Mouse (Mus musculus) urinary bladder, postnatal 25 days (tissue): ENCODE data around the gene Gucy1a1.
"Not testable (repeated sequence)": the region's sequence is repeated elsewhere in the genome, so short reads cannot be mapped to it uniquely, and the experiment has no call there.

Source experiments
- DNase-seq: peaks from one replicate; pipeline ENCODE4 v3.0.0; 2022; ENCODE audit warnings: low spot score

Gene Gucy1a1

DNA sequence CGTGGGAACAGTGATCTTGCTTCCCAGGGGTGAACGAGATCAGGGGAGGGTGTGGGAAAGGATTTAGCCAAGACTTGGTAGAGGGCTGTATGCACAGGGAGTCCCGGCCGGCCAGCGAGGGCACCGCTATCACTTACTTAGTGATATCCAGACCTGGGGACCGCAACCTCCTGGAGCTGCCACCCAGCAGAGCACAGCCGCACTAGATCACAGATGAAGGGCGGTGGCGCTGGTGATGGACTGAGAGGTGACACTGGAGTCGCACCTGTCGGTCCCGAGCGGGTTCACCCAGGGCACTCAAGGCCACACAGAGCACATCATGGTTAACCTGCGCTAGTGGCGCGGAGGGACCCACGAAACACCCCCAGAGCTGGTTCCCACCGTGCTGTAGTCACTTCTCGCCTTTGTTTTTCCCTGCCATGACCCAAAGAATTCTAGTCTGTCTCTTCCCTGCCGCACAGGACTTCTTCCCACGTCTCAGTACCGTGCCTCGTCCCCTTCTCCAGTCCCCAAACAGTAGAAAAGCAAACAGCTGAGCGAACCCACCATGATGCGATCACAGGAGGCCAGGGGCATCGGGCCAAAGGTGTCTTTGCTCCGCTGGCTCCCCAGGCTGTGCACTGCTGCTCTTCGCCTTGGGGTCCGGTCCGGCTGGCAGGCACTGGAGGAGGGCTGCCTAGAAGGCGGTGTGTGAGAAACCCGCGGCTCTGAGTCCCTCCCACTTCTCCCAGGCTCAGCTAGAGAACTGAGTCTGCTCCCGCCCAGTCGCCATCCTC lies at the start of gene Gucy1a1:
TSS of gene Gucy1a1 (minus strand) at position 664 of the 776 bp plus-strand sequence.
- peak; percentile 12 for DNase-seq

DNA sequence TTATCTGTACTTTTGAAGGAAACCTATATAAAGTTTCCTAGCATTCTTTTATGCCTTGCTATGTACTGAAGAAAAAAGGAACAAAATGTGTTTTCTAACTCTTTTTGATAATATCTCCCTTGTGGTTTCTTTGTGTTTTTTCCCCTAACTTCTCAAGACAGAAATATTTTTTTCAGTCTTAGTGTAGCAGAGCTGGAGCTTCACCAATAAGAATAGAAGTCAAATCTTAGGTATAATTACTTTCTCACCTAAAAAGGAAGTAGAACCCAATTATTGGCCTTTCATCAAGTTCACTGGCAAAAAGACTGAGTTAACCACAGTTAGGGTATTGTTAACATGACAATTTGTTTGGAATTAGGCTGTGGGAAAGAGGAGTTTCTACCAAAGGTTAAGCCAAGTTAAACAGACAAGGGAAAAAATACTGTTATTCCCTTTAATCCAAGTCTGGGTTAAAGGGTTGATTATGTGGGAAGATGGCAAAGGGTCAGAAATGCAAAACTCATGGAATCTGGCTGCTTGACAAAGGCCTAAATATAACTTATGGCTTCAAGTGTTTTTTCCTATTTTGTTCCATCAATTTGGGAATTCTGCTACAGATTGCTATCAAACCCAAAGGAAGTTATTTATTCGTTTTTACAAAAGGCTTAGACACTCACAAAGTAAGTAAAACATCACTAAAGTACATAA lies 46.1 kb upstream of the Gucy1a1 start:
- DNase-seq: no peak

DNA sequence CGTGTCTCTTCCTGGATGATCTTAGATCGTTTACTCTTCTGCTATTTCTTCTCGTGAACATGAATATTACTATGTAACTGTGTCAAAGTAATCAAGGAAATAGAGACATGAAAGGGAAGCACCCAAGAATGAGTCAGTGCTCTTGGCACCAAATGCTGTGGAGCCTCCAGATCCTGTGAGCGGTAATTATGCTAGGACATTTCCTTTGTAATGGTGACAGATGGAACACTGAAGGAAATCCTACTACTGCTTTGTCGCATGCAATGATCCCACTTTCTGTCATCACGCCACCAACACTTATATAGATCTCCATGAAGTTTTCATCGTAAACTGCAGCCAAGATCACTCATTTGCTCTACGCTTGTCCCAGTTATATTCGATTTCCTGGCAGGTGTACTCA lies 40.0 kb upstream of the Gucy1a1 start:
- no peak for DNase-seq

DNA sequence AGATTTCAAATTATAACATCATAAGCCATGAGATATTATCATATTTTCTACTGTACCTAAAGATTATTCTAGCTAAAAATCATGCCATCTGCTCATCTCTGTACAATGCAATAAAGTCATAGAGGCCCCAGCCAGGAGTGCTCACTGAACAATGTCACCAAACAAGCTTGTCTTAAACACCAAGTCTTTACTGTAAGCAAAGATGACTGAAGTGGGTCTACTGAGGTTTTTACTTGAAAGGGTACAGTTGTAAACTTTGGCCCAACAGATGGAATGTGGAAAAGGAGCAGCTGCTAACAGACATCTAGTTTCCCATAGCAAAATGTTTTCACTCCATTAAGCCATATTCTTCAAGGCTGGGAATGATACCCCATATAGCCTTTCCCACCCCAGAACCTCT lies 35.9 kb upstream of the Gucy1a1 start:
- no peak for DNase-seq

DNA sequence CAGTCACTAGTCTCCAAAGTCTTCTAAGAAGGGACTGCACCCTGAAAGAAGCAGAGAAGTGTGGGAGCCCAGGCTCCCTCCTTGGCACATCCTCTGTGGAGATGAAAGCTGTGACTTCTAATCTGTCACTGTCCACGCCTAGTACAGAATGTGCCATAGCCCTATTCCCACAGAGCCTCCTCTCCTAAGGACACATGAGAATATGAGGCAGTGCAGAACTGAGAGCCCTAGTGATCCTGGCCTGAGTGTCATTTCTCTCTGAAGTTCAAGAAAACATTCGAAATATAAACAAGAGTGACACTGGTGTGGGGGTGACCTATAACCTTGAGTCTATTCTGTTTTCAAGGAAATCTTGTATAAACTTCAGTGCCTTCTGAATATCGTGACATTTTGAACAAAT lies 34.7 kb upstream of the Gucy1a1 start:
- DNase-seq: no peak

DNA sequence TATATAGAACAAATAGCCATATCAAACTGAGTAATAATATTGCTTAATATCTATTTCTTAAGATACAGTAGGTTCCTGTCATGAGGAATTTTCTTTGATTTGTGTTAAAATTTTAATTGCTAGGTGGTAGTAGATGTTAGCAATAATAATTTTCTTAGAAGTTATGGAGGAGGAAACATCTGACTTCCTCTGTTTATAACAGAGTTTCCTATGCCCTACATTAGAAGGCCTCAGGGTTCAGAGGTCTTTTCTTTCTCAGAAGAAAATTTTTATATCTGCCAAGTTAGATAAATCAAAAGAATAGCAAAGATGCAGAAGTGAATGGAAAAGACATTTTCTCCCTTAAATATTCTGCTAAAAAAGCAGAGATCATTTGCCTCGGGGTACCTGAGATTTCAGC lies 29.9 kb upstream of the Gucy1a1 start:
- no peak for DNase-seq

DNA sequence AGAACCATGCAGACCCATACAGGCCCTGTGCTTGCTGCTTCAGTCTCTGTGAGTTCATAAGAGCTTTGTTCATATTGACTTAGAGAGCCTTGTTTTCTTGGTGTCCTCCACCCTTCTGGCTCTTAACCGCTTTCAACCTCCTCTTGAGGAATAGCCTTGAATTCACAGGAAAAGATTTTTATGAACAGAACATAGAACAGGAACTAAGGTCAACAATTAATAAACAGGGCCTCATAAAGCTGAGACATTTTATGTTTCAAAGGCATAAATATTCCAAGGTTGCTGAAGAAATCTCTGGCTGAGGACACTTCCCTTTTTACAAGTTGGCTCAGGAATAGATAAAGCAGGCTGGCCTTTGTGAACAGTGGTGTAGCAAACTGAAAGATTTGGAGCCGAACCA lies 21.5 kb upstream of the Gucy1a1 start:
- DNase-seq: no peak

DNA sequence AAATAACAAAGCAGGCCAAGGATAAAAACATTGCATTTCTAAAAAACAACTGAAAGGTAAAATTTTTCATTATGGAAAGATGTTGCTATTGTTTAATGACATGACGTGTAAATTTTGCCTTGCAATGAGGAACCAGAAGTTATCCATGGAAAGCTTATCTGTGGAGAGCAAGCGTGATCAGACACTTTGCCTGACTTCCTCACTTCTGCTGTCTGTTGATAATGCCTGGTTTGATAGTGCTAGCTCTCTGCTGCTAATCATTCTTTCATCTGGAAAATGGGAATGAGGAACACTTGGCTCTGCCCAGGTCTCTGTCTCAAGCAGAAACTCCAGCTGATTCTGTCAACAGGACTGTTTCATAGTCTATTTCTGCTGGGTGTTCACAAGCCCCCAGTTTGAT lies 20.3 kb upstream of the Gucy1a1 start:
- no peak for DNase-seq

DNA sequence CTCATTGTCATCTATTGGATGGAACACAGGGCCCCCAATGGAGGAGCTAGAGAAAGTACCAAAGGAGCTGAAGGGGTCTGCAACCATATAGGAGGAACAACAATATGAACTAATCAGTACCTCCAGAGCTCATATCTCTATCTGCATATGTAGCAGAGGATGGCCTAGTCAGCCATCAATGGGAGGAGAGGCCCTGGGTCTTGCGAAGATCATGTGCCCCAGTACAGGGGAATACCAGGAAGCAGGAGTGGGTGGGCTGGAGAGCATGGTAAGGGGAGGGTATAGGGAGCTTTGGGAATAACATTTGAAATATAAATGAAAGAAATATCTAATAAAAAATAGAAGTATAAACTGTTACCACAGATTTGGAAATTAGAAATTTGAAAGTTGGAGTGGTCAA lies 17.4 kb upstream of the Gucy1a1 start:
- DNase-seq: not testable (repeated sequence)

DNA sequence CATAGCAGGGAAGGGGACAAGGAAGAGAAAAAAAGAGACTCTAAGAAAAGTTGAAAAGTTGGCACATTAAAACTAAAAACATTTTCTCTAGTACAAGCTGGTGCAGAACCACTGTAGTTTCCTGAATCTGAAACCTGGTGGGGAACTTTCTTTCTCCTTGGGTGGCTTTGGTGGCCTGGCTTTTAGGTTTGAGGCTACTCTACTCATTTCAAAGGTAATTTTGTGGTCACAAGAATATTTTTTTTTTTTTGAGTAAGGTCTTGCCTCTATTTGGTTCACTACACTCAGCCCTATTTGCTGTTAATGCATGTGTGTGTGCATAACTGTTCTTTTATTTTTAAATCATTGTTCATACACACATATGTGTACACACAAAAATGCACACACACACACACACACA lies 389 bp upstream of the Gucy1a1 start:
- DNase-seq: no peak

DNA sequence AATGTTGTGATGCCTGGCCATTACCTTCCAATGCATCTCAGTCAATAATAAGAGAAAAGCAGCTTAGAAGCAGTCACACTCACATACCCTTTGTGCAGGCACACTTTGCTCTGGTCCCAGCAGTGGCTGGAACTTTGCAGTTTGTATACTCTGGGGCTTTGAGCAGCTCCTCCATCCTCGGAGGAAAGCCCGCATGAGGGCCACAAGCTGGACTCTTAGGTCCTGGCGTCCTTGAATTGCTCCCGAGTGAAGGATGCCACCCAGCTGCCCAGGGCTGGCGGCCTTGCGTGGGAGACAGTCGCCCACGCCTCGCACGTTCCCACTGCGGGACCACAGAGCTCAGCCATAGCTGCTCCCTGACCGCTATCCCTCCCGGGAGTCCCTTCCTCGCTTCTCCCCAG lies 864 bp downstream of the Gucy1a1 start:
- DNase-seq: no peak

DNA sequence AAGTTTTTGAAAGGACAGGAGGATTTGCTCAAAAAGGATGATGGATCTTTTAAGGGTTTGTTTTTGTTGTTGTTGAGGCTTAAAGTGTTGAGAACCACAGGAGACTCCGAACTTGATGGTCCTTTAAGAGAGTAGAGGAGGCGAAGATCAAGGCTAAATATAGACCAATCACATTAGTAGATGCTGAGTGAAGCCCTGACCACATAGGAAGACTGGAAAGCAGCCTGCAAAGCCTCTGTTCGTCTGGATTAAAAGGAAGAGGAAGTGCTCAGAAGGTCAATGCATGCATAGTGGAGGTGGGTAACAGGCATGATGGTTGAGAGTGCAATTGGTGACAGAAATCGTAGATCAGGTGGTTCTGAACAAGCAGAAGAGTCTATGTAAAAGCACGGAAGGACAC lies 4.8 kb downstream of the Gucy1a1 start:
- DNase-seq: no peak

DNA sequence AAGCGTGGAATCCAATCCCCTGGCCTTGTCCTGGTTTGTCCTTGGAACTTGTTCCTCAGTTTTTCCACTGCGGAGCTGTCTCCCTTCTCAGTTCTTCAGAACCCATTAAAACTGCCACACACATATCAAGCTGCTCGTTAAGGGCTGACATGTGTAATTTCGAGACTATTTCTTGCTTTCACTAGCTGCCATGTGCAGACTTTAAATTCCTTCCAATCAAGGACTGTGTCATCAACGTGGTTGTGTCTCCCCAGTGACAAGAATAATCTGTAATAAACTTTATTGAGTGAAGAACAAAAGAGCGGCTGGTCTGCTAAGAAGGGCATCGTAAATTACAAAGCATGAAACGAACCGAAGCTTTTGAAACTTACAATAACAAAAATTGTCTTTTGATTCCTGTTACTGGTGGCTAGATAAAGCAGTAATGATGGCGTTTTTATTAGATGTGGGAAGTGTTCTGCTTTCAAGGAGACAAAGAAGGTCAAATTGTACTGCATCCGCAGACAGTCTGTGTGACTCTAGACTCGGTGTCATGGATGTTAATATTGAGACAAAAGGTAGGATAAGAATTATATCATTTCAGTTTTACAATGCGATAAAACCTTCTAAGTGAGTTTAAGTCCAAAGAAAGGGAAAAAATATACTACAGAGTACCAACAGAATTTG lies 7.5 kb downstream of the Gucy1a1 start:
- no peak for DNase-seq

DNA sequence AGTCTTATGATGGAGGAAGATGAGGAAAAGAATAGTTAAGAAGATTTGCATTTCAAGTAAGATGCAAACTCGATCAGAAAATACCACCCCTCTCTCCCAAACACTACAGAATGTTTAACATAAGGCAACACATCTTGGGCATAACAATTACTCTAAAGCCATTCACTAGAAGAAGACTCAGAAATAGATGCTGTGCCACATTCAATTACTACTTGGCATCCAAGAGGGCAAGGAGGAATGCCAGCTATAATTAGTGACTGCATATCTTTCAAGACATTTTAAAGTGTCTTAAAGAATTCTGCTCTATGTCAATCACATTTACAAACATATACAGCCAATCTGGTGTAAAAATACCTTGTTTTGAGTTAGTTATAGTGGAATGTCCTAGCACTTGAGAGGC lies 10.1 kb downstream of the Gucy1a1 start:
- no peak for DNase-seq

DNA sequence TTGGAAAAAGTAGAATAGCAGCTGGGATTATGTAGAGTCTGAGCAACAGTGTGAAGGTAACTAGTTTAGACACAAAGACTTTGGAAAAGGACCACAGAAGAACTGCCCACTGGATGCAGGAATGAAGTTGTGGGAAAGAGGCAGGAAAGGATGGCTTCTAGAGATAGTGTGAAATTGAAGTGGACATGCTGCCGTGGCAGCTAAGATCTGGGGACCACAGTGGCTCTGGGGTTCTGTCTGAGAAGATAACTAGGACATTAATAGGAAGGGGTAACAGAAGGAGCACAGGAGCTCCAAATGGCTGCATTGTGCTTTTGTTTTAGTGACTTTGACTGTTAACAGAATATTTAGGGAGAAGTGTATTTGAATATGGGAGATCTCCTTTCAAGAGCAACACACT lies 16.3 kb downstream of the Gucy1a1 start:
- DNase-seq: no peak

DNA sequence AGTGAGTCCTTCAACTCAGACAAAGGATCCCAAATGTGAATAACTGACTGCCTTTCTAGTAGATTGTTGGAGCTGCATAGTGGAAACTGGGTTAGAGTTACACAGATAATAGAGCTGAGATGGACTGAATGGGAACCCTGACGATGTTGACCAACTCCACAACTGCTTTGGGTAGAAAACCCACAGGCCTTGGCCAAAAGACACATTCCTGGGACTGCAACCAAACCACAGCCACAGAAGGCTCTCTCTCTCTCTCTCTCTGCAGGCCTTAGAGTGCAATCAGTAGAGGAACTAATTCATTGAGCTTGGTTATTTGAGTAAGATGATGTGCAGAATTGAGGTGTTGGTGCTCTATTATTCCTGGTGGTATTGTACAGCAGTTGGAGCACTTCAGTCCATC lies 21.0 kb downstream of the Gucy1a1 start:
- DNase-seq: no peak

DNA sequence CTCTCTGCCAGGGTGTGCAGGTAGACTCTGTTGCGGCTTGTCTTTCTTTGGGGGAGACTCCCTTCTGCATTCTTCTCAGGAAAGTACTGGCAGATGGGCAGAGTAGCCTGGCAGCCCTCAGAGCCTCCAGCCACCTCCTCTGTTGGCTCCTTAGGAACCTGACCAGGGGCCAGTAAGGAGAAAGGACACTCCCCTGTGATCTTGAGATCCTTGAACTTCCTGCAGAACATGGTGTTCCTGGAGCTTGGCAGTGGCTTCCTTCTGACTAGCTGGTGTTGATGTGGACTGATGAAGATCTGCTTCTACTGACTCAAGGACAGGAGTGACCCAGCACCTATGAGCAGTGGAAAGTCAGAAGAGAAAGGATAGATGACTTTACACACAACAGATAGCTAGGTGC lies 26.7 kb downstream of the Gucy1a1 start:
- no peak for DNase-seq

DNA sequence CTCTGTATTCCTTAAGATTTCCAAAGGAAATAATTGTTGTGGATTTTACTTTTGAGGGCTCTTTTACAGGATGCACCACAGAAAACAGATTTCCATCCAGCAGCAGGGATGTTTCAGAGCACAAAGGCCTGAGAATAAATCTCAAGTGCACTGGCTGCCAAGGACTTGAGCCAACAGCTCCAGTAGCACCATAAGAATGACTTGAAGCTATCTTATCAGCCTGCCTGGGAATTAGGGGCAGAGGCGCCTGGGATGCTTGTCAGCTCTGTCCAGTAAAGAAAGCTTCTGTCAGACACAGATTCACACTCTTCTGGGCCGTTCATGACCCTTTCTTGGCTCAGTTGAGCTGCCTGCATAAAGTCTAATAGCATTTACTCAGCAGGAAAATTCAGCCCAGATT lies 33.1 kb downstream of the Gucy1a1 start:
- DNase-seq: peak; percentile 9

DNA sequence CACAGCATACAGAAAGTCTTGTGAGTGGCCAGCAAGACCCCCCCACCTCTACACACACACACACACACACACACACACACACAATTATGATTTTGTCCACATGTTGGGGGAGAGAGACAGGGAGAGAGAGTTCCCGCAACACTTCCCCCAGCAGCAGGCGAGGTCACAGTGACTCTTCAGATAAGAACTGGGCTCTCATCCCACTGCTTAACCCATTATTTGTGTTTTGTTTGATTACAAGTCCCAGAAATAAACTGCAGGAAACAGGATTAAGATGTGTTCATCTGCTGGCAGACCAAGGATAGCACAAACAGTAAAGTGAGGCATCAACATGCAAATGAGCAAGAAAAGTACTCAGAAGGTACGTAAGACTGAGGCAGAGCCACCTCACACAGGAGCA lies 33.6 kb downstream of the Gucy1a1 start:
- no peak for DNase-seq

DNA sequence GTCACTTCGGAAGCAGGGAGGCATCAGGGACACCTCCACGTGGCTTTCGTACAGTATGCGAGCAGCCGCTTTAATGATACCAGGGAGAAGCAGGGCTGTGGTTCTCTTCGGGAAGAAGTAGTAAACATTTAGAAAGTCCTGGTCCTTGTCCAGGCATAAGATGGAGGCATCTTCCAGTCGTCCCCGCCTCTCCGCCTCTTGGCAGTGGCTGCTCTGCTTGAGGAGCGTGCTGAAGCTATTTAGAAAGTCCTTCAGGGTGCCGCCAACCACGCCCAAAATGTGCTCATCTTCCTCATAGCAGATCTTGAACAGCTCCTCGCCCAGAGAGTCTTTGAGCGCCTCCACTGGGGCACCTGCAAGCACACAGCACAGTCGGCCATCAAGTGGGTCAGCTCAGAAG lies 36.6 kb downstream of the Gucy1a1 start:
- no peak for DNase-seq

DNA sequence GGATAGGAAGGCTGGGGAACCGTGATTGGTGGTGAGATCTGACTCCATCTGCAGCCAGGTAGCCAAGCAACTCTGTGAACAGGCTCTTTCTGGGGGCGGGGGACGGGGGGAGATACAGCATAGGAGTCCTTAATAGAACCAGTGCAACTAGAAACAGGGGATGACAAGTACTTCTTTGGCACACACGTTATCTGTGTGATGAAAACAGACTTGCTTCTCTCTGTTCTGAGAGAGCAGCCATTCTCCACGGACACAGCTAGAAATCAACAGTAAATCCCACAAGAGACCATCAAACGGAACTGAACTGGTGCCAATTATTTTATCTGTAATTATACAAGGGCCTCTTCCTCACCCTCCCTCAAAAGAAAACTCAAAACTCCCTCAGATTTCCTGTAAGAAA lies 41.4 kb downstream of the Gucy1a1 start:
- DNase-seq: no peak

DNA sequence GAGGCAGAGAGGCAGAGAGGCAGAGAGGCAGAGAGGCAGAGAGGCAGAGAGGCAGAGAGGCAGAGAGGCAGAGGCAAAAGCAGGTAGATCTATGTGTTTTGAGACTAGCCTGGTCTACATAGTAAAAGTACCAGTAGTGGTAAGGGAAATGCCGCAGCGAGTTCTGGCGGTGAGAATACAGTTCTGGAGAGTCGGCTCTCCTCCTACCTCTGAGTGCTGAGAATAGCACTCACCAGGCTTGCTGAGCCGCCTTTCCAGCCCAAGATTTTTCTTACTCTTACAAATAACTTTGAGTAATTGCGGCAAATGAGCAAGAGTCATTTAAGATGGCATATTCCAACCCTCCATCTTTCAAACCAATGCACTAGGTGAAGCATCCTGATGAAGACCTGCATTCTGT lies 46.5 kb downstream of the Gucy1a1 start:
- DNase-seq: no peak

DNA sequence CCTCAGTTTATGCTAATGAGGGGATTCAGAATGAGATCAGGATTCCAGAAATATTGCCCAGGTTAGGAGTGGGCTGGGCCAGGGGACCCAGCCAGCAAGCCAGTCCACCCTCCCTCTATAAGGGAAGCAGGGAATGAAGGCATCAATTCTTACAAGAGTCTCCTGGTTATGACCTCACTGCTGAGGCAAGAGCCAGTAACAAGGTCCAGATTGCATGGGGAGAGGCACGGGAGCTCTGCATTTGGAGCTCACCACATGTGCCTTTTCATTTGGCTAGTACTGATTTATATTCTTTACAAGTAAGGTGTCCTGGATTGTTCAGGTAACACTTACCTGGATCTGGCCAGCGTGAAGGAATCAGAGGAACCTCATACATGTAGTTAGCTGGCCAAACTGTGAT lies 48.8 kb downstream of the Gucy1a1 start:
- DNase-seq: no peak
